Mouse (Mus musculus) lung, postnatal 0 days (tissue): ENCODE data around the gene Dock10.

ENCODE experiments used
- CTCF ChIP-seq: IDR thresholded peaks from 2 replicates; pipeline ENCODE4 v1.5.1; 2016; ENCODE audit warnings: antibody characterized with exemption, mild to moderate bottlenecking
- EP300 ChIP-seq: IDR thresholded peaks from 2 replicates; pipeline ENCODE4 v1.6.1; 2016; ENCODE audit warnings: antibody characterized with exemption, mild to moderate bottlenecking, control low read depth

- TF ChIP-seq CTCF (no peak), EP300 (no peak)
Measured at GRCm38 (mm10) chr1:80652083-80652482, 106.2 kb downstream of the Dock10 start.
